Mouse (Mus musculus) thymus, adult 18-20 months (tissue): ENCODE data around the gene Gabrg3.

Experiments
- DNase-seq, 2 experiments: peaks; one replicate each; pipeline ENCODE4 v3.0.0; 2022; ENCODE audit warnings: mixed read lengths in 2 of 2

Gene Gabrg3

GRCm38 (mm10) chr7:57050906-57051635 is 335.9 kb downstream of the Gabrg3 start:
- no peak for DNase-seq

GRCm38 (mm10) chr7:57037861-57038421 is 349.0 kb downstream of the Gabrg3 start:
- DNase-seq, result no peak

GRCm38 (mm10) chr7:57000585-57001261 is 386.3 kb downstream of the Gabrg3 start:
- DNase-seq, result no peak

- no peak for DNase-seq
Observed at GRCm38 (mm10) chr7:56997713-56998624, 389.0 kb downstream of the Gabrg3 start.

- DNase-seq, result no peak
Observed at GRCm38 (mm10) chr7:56946398-56946797, 440.6 kb downstream of the Gabrg3 start.

- no peak for DNase-seq
Observed at GRCm38 (mm10) chr7:56941606-56942005, 445.4 kb downstream of the Gabrg3 start.

GRCm38 (mm10) chr7:56938020-56938419 is 449.0 kb downstream of the Gabrg3 start:
- no peak for DNase-seq

- no peak for DNase-seq
Observed at GRCm38 (mm10) chr7:56919499-56919898, 467.5 kb downstream of the Gabrg3 start.

- no peak for DNase-seq
Observed at GRCm38 (mm10) chr7:56914862-56915261, 472.1 kb downstream of the Gabrg3 start.

GRCm38 (mm10) chr7:56899762-56900161 is 487.2 kb downstream of the Gabrg3 start:
- DNase-seq, result no peak

GRCm38 (mm10) chr7:56867314-56868075 is 519.5 kb downstream of the Gabrg3 start:
- no peak for DNase-seq

- no peak for DNase-seq
Observed at GRCm38 (mm10) chr7:56843565-56843964, 543.4 kb downstream of the Gabrg3 start.

- no peak for DNase-seq
Observed at GRCm38 (mm10) chr7:56825446-56825845, 561.5 kb downstream of the Gabrg3 start.

- no peak for DNase-seq
Observed at GRCm38 (mm10) chr7:56801841-56802240, 585.1 kb downstream of the Gabrg3 start.

GRCm38 (mm10) chr7:56779122-56779521 is 607.9 kb downstream of the Gabrg3 start:
- DNase-seq, result no peak

GRCm38 (mm10) chr7:56768216-56768615 is 618.8 kb downstream of the Gabrg3 start:
- no peak for DNase-seq

- DNase-seq, result no peak
Observed at GRCm38 (mm10) chr7:56767796-56768195, 619.2 kb downstream of the Gabrg3 start.

- no peak for DNase-seq
Observed at GRCm38 (mm10) chr7:56765612-56766445, 621.2 kb downstream of the Gabrg3 start.

GRCm38 (mm10) chr7:56729225-56729624 is 657.8 kb downstream of the Gabrg3 start:
- no peak for DNase-seq
